Mouse (Mus musculus) MEL (cell line): Measurements from ENCODE around the gene Rbmx. TPM values are rescaled to one million over a fixed set of nuclear protein-coding genes. Genes with fewer than 3 reads are reported as not detected.

Experiments used
- DNase-seq: peaks from one replicate; pipeline ENCODE4 v3.0.0; 2011; ENCODE audit warnings: low read depth, low spot score
- H3K27ac ChIP-seq: 2 replicates; pipeline ENCODE4 v1.5.1; 2012; ENCODE audit warnings: low read depth, mild to moderate bottlenecking, control low read depth, low read length, moderate library complexity; ENCODE audit not compliant: control insufficient read depth
- H3K27me3 ChIP-seq, 2 experiments: fragments of 150-350 bp in 1 of 2; sonication (generic) in 1 of 2; 2 replicates each; pipeline ENCODE4 v1.6.1; 2012; ENCODE audit warnings: low read length in 2 of 2, mild to moderate bottlenecking in 2 of 2, improper control_type of control experiment in 1 of 2, moderate library complexity in 1 of 2; ENCODE audit not compliant: insufficient read depth in 2 of 2, control insufficient read depth in 1 of 2
- H3K36me3 ChIP-seq, 2 experiments: 2 replicates each; pipeline ENCODE4 v1.6.1; 2012 to 2014; ENCODE audit warnings: low read length in 2 of 2, improper control_type of control experiment in 1 of 2, inconsistent platforms in 1 of 2, mild to moderate bottlenecking in 1 of 2; ENCODE audit not compliant: insufficient read depth in 2 of 2, control insufficient read depth in 1 of 2
- H3K4me1 ChIP-seq, 2 experiments: fragments of 150-350 bp in 1 of 2; sonication (generic) in 1 of 2; 2 replicates each; pipeline ENCODE4 v1.6.1; 2012; ENCODE audit warnings: low read length in 2 of 2, improper control_type of control experiment in 1 of 2, mild to moderate bottlenecking in 1 of 2; ENCODE audit not compliant: insufficient read depth in 2 of 2, control insufficient read depth in 1 of 2
- H3K4me3 ChIP-seq, 2 experiments: fragments of 150-350 bp in 1 of 2; sonication (generic) in 1 of 2; 2 replicates each; pipeline ENCODE4 v1.5.1; 2012; ENCODE audit warnings: low read depth in 2 of 2, low read length in 2 of 2, mild to moderate bottlenecking in 2 of 2, moderate library complexity in 2 of 2, control low read depth in 1 of 2, improper control_type of control experiment in 1 of 2; ENCODE audit not compliant: control insufficient read depth in 1 of 2, insufficient read depth in 1 of 2
- H3K79me2 ChIP-seq: 2 replicates; pipeline ENCODE4 v1.6.1; 2012; ENCODE audit warnings: mild to moderate bottlenecking, low read length, moderate library complexity; ENCODE audit not compliant: control insufficient read depth, poor library complexity, insufficient read depth
- H3K9ac ChIP-seq: 2 replicates; pipeline ENCODE4 v1.6.1; 2012; ENCODE audit warnings: low read depth, mild to moderate bottlenecking, control low read depth, low read length, moderate library complexity; ENCODE audit not compliant: control insufficient read depth, poor library complexity, severe bottlenecking
- H3K9me3 ChIP-seq: fragments of 150-350 bp; sonication (generic); replicated peaks from 2 replicates; pipeline ENCODE4 v1.6.1; 2012; ENCODE audit warnings: mild to moderate bottlenecking, low read length, improper control_type of control experiment, moderate library complexity; ENCODE audit not compliant: insufficient read depth
- BHLHE40 ChIP-seq: IDR thresholded peaks from 2 replicates; pipeline ENCODE4 v1.6.1; 2012; ENCODE audit warnings: low read depth, mild to moderate bottlenecking, inconsistent platforms, low read length, improper control_type of control experiment, borderline replicate concordance
- CHD2 ChIP-seq: IDR thresholded peaks from 2 replicates; pipeline ENCODE4 v1.6.1; 2011; ENCODE audit warnings: low read length, improper control_type of control experiment
- E2F4 ChIP-seq: IDR thresholded peaks from 2 replicates; pipeline ENCODE4 v1.6.1; 2011; ENCODE audit warnings: low read depth, low read length, improper control_type of control experiment, borderline replicate concordance
- ELF1 ChIP-seq: IDR thresholded peaks from 2 replicates; pipeline ENCODE4 v1.6.1; 2014; ENCODE audit warnings: low read depth, mild to moderate bottlenecking, inconsistent platforms, low read length, improper control_type of control experiment, moderate library complexity
- EP300 ChIP-seq, 2 experiments: IDR thresholded peaks; 2 replicates each; pipeline ENCODE4 v1.6.1; 2011; ENCODE audit warnings: improper control_type of control experiment in 2 of 2, low read length in 2 of 2, low read depth in 1 of 2, mild to moderate bottlenecking in 1 of 2
- ETS1 ChIP-seq: IDR thresholded peaks from 2 replicates; pipeline ENCODE4 v1.6.1; 2012; ENCODE audit warnings: low read depth, mild to moderate bottlenecking, inconsistent platforms, low read length, improper control_type of control experiment, moderate library complexity
- GATA1 ChIP-seq: IDR thresholded peaks from 2 replicates; pipeline ENCODE4 v1.6.1; 2011; ENCODE audit warnings: low read depth, low read length, improper control_type of control experiment
- KAT2A ChIP-seq: conservative IDR thresholded peaks from 2 replicates; pipeline ENCODE4 v1.6.1; 2012; ENCODE audit warnings: low read depth, low read length, improper control_type of control experiment, inconsistent platforms
- MAFK ChIP-seq: IDR thresholded peaks from 2 replicates; pipeline ENCODE4 v1.6.1; 2011; ENCODE audit warnings: low read depth, mild to moderate bottlenecking, low read length, improper control_type of control experiment, borderline replicate concordance
- MAX ChIP-seq: IDR thresholded peaks from 2 replicates; pipeline ENCODE4 v1.6.1; 2011; ENCODE audit warnings: low read length, improper control_type of control experiment
- MAZ ChIP-seq: IDR thresholded peaks from 2 replicates; pipeline ENCODE4 v1.6.1; 2012; ENCODE audit warnings: low read depth, mild to moderate bottlenecking, inconsistent platforms, low read length, improper control_type of control experiment
- MEF2A ChIP-seq: IDR thresholded peaks from 2 replicates; pipeline ENCODE4 v1.6.1; 2014; ENCODE audit warnings: low read depth, mild to moderate bottlenecking, inconsistent platforms, low read length, improper control_type of control experiment; ENCODE audit not compliant: poor library complexity, insufficient replicate concordance, severe bottlenecking; ENCODE audit errors: extremely low read depth
- MYB ChIP-seq: IDR thresholded peaks from 2 replicates; pipeline ENCODE4 v1.6.1; 2011; ENCODE audit warnings: mild to moderate bottlenecking, low read depth, low read length, improper control_type of control experiment
- POLR2A ChIP-seq, 2 experiments: IDR thresholded peaks; 2 replicates each; pipeline ENCODE4 v1.6.1; 2011 to 2012; ENCODE audit warnings: low read length in 2 of 2, mild to moderate bottlenecking in 2 of 2, control low read depth in 1 of 2, improper control_type of control experiment in 1 of 2, low read depth in 1 of 2, moderate library complexity in 1 of 2; ENCODE audit not compliant: control insufficient read depth in 1 of 2, insufficient read depth in 1 of 2, poor library complexity in 1 of 2
- POLR2AphosphoS2 ChIP-seq: IDR thresholded peaks from 2 replicates; pipeline ENCODE4 v1.6.1; 2011; ENCODE audit warnings: low read length, improper control_type of control experiment
- POLR2AphosphoS5 ChIP-seq: IDR thresholded peaks from 2 replicates; pipeline ENCODE4 v1.6.1; 2012; ENCODE audit warnings: low read depth, borderline replicate concordance, mild to moderate bottlenecking, inconsistent platforms, low read length, moderate library complexity, mixed read lengths
- RCOR1 ChIP-seq: IDR thresholded peaks from 2 replicates; pipeline ENCODE4 v1.6.1; 2012; ENCODE audit warnings: low read depth, mild to moderate bottlenecking, inconsistent platforms, low read length, improper control_type of control experiment
- SIN3A ChIP-seq: IDR thresholded peaks from 2 replicates; pipeline ENCODE4 v1.6.1; 2012; ENCODE audit warnings: low read length, improper control_type of control experiment, inconsistent platforms
- TAL1 ChIP-seq: IDR thresholded peaks from 2 replicates; pipeline ENCODE4 v1.6.1; 2012; ENCODE audit warnings: mild to moderate bottlenecking, inconsistent platforms, low read length, moderate library complexity, mixed read lengths
- TCF12 ChIP-seq: IDR thresholded peaks from 2 replicates; pipeline ENCODE4 v1.6.1; 2014; ENCODE audit warnings: low read depth, mild to moderate bottlenecking, inconsistent platforms, low read length, improper control_type of control experiment, moderate library complexity
- UBTF ChIP-seq: IDR thresholded peaks from 2 replicates; pipeline ENCODE4 v1.6.1; 2012; ENCODE audit warnings: low read depth, mild to moderate bottlenecking, inconsistent platforms, low read length, improper control_type of control experiment, moderate library complexity, borderline replicate concordance; ENCODE audit not compliant: insufficient read depth
- ZKSCAN1 ChIP-seq: IDR thresholded peaks from 2 replicates; pipeline ENCODE4 v1.6.1; 2012; ENCODE audit warnings: low read depth, mild to moderate bottlenecking, inconsistent platforms, low read length, improper control_type of control experiment, moderate library complexity
- ZMIZ1 ChIP-seq: IDR thresholded peaks from 2 replicates; pipeline ENCODE4 v1.6.1; 2012; ENCODE audit warnings: low read depth, mild to moderate bottlenecking, inconsistent platforms, low read length, improper control_type of control experiment, moderate library complexity
- ZNF384 ChIP-seq: IDR thresholded peaks from 2 replicates; pipeline ENCODE4 v1.6.1; 2012; ENCODE audit warnings: low read depth, mild to moderate bottlenecking, inconsistent platforms, low read length, improper control_type of control experiment
- polyA plus RNA-seq, 2 experiments: library from polyadenylated mRNA; stranded (reverse) in 1 of 2; unstranded in 1 of 2; fragments of >175 nt in 1 of 2; fragments of >200 nt in 1 of 2; gene quantifications; 2 replicates each; pipeline versions ENCODE4 v1.2.1 to v1.2.4; 2012; ENCODE audit warnings: low replicate concordance in 2 of 2, low read depth in 1 of 2; ENCODE audit not compliant: insufficient read length in 2 of 2, insufficient read depth in 1 of 2, missing spikeins in 1 of 2
- total RNA-seq: library from RNA; depleted of rRNA; stranded (reverse); fragments of 300-350 nt; gene quantifications from 2 replicates; pipeline ENCODE4 v1.2.3, GENCODE M21; 2012

The Rbmx gene
- total and polyA plus RNA-seq, 3 experiments = 35.6 to 61.1 (median 53.1) TPM

DNA sequence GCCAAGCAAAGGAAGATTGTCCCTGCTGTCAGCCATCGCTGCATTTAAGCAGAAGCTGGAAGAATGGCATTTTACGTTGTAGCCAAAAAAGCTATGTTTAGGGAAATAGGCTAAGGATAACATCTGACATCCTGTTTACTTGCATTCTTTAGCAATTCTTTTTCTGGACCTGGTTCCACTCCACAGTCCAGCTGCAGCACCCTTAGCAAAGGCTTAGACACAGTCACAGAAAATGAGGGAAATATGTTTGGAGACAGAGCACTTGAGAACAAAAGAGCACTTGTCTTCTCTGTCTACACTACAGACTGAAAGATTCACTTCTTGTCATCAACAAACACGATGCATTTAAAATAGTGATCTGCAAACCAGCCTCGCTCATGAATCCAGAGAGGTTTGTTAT lies 53.6 kb downstream of the Rbmx start:
- H3K4me1 ChIP-seq = no peaks in the 10 kb centered on the region
- no peak overlapping the region for H3K9ac ChIP-seq
- H3K27ac ChIP-seq = no peak overlapping the region
- no peaks in the 10 kb centered on the region for H3K36me3 ChIP-seq
- no peak for DNase-seq
- H3K4me3 ChIP-seq = no peak overlapping the region
- TF ChIP-seq POLR2A (IDR thresholded peaks at IDR 0.05; ENCODE audit: control insufficient read depth in 1 of 2, insufficient read depth in 1 of 2, low read depth in 1 of 2, low read length in 2 of 2, poor library complexity in 1 of 2) (no peak), MAZ (no peak), E2F4 (no peak), POLR2AphosphoS5 (no peak), TAL1 (no peak), ETS1 (no peak), GATA1 (no peak), KAT2A (no peak), CHD2 (no peak), UBTF (no peak), SIN3A (no peak)
- H3K27me3 ChIP-seq = no peaks in the 10 kb centered on the region
- H3K9me3 ChIP-seq = no peaks in the 10 kb centered on the region
- no peaks in the 10 kb centered on the region for H3K79me2 ChIP-seq

DNA sequence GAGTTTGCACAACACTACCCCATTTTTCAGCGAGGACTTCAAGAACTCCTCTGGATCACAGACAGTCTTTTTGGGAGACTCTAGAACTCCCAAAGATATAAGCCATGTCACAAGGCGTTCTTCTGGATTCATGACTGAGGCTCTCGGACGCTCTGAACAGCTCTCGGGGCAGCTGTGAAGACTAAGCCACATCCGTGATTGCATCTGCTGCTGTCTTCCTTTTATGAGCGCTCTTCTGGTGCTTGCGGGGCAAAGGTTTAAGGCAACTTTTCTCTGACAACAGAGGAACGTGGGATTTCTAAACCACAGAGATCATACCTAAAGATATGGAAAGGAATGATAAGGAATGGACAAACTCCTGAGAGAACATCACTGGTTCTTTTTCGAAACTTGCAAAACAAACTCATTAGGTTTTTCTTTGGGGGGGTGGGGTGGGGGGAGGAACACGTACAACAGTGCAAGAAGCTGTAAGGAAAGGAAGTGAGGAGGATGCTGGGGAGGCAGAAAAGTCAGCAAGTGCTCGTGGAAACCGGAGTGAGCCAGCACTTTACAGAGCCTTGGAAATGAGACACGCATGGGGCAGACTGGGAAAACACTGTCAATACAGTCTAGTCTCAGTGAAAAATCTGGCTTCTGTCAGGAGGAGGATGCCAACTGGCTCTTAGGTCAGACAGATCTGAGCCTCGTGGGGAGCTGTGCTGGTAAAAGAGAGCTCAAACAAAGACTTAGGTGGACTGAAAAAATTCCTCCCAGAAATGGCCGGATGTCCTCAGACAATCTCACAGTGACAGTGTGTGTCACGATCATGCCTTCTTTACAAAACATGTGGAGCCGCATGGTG lies 54.2 kb downstream of the Rbmx start, which contains the start of gene Arhgef6:
Gene Arhgef6 (minus strand): TSS at position 359 of the 841 bp plus-strand sequence.
- Histone ChIP-seq H3K9me3 (no peaks in the 10 kb centered on the region), H3K9ac (no peak within 1 kb of the TSS), H3K4me3 (no peak within 1 kb of the TSS), H3K4me1 (no peaks in the 10 kb centered on the region), H3K27ac (no peak within 1 kb of the TSS), H3K36me3 (no peaks in the 10 kb centered on the region), H3K79me2 (no peaks in the 10 kb centered on the region), H3K27me3 (no peaks in the 10 kb centered on the region)
- DNase-seq = no peak
- TF ChIP-seq GATA1 (no peak), CHD2 (no peak)

DNA sequence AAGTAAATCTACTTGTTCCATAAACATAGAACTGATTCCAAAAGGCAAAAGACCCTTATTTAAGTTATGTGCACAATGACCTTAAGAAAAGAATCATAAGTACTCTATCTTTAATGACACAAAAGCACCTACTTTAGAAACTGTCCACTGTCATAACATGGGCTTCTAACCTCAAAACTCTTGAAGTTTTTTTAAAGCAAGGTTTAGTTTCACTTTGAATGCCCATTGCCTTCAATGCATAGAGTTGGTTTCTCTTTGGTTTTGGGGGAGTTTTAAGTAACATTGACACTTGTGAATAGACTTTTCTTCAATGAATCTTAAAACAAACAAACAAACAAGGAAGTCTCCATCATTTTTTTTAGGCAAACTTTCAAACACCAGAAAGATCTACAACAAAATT lies 55.3 kb downstream of the Rbmx start:
- Histone ChIP-seq H3K27me3 (no peaks in the 10 kb centered on the region), H3K79me2 (no peaks in the 10 kb centered on the region), H3K27ac (no peak overlapping the region), H3K4me1 (no peaks in the 10 kb centered on the region), H3K9ac (no peak overlapping the region), H3K9me3 (no peaks in the 10 kb centered on the region), H3K36me3 (no peaks in the 10 kb centered on the region), H3K4me3 (no peak overlapping the region)
- TF ChIP-seq ELF1 (no peak), POLR2AphosphoS2 (no peak), RCOR1 (no peak), MAX (no peak), BHLHE40 (no peak), TCF12 (no peak), TAL1 (no peak), ZKSCAN1 (no peak), ZMIZ1 (no peak), EP300 (IDR thresholded peaks at IDR 0.05; ENCODE audit: low read depth in 1 of 2, low read length in 2 of 2) (no peak), ZNF384 (no peak), SIN3A (no peak), ETS1 (no peak), GATA1 (no peak), MYB (no peak), MAZ (no peak), MEF2A (no peak), MAFK (no peak)
- no peak for DNase-seq
